Mouse (Mus musculus) heart, embryonic 13.5 days (tissue): ENCODE results near the gene Sestd1. TPM values are rescaled to one million over a fixed set of nuclear protein-coding genes. Genes with fewer than 3 reads are reported as not detected.

Source experiments
- polyA plus RNA-seq: library from polyadenylated mRNA; unstranded; fragments of >200 nt; fragmentation: Nextera tagmentation; extraction: Ambion mirVana; gene quantifications from 2 replicates; pipeline ENCODE4 v1.2.1, GENCODE M21; 2015

Gene Sestd1
- polyA plus RNA-seq, 1 experiment from 2014 or later = 8.1 TPM

Other genes starting within 250 kb of the Sestd1 start
- gene Ccdc141, start 110.0 kb downstream of the Sestd1 start, polyA plus RNA-seq = 156 and 170 TPM in 2 replicates